ENCODE assay signal across 11 mouse cellular contexts in genomic region chr11:103556021-103556420, GRCm38 (mm10). TPM values are rescaled to one million over a fixed set of nuclear protein-coding genes. Genes with fewer than 3 reads are reported as not detected.
DNase-seq lines count a peak whose midpoint lies in the region; ATAC-seq lines count a peak whose summit lies in the region.
"Had no signal": no experiment of that assay in that cellular context is flagged by ENCODE, and none has a peak within 500 bp of the region (broad histone marks: within the 10 kb centered on the region; RNA-seq: fewer than 3 reads in every experiment).

No protein-coding gene starts in this region.

- 70% methylated on average over 2 of the region's 2 CpGs for WGBS in neural tube, embryonic 15.5 days

- H3K36me3 ChIP-seq in neural tube, embryonic 15.5 days: no peaks in the 10 kb centered on the region
- H3K36me3 ChIP-seq: hindbrain, embryonic 15.5 days; stomach, embryonic 15.5 days had no signal

- no peaks in the 10 kb centered on the region for H3K27me3 ChIP-seq in neural tube, embryonic 15.5 days (replicated peaks)
- H3K27me3 ChIP-seq: hindbrain, embryonic 15.5 days; stomach, embryonic 15.5 days had no signal

- peak; percentile 25 to 45 for DNase-seq in cerebellum, postnatal 14 days
- no peak for DNase-seq in cerebellum, adult 11-12 months
- DNase-seq in left cerebral cortex, adult 11 months (ENCODE audit: low spot score): peak; percentile 8
- DNase-seq in left cerebral cortex, adult 8-10 months (ENCODE audit: low spot score in 2 of 2): no peak
- peak; percentile 57 for DNase-seq in brain, adult 2 months (ENCODE audit: low read depth, low spot score)
- DNase-seq in naive thymus-derived CD4-positive, alpha-beta T cell, adult 2 months (ENCODE audit: low read depth): peak; percentile 28
- no peak for DNase-seq in adrenal gland, adult 18-20 months (ENCODE audit: low spot score in 2 of 2)

- H3K9me3 ChIP-seq in neural tube, embryonic 15.5 days (replicated peaks): no peaks in the 10 kb centered on the region
- H3K9me3 ChIP-seq: hindbrain, embryonic 15.5 days; stomach, embryonic 15.5 days had no signal

- no peaks in the 10 kb centered on the region for H3K4me1 ChIP-seq in neural tube, embryonic 15.5 days
- H3K4me1 ChIP-seq: hindbrain, embryonic 15.5 days; stomach, embryonic 15.5 days had no signal

- no peak overlapping the region for H3K4me2 ChIP-seq in neural tube, embryonic 15.5 days
- H3K4me2 ChIP-seq: hindbrain, embryonic 15.5 days; stomach, embryonic 15.5 days had no signal

- no peak for ATAC-seq in neural tube, embryonic 15.5 days (ENCODE audit: low FRiP score)

- no peak overlapping the region for H3K27ac ChIP-seq in neural tube, embryonic 15.5 days (replicated peaks)
- H3K27ac ChIP-seq: hindbrain, embryonic 15.5 days; stomach, embryonic 15.5 days had no signal

- H3K9ac ChIP-seq in neural tube, embryonic 15.5 days (replicated peaks): no peak overlapping the region
- H3K9ac ChIP-seq: hindbrain, embryonic 15.5 days; stomach, embryonic 15.5 days had no signal

- no peak overlapping the region for H3K4me3 ChIP-seq in neural tube, embryonic 15.5 days (replicated peaks)
- H3K4me3 ChIP-seq: hindbrain, embryonic 15.5 days; stomach, embryonic 15.5 days had no signal

RNA-seq across cellular contexts. Expression of gene Lrrc37a, which starts 51.6 kb away (rescaled TPM):
- total RNA-seq in left cerebral cortex, adult 8-10 months (2022): not detected
- not detected for total RNA-seq in adrenal gland, adult 18-20 months (2021)
- not detected in 2 replicates for polyA plus RNA-seq in neural tube, embryonic 15.5 days (2015; fragmentation: Nextera tagmentation; extraction: Ambion mirVana)
- polyA plus RNA-seq: hindbrain, embryonic 15.5 days; lung, embryonic 16.5 days; stomach, embryonic 15.5 days had no signal

Comparison
In these comparisons a context has a peak if more than half of its experiments do, and no peak if none do; other contexts are left out.
1. DNase-seq: peak in cerebellum, postnatal 14 days (2 of 2), left cerebral cortex, adult 11 months (single experiment), brain, adult 2 months (single experiment) and naive thymus-derived CD4-positive, alpha-beta T cell, adult 2 months (single experiment); none in cerebellum, adult 11-12 months (single experiment), left cerebral cortex, adult 8-10 months (0 of 2) and adrenal gland, adult 18-20 months (0 of 2).